Comparison of ENCODE assay signal across 9 mouse cellular contexts in genomic region chr3:87988068-87988467, GRCm38 (mm10). TPM values are rescaled to one million over a fixed set of nuclear protein-coding genes. Genes with fewer than 3 reads are reported as not detected.
DNase-seq lines count a peak whose midpoint lies in the region; ATAC-seq and TF ChIP-seq lines count a peak whose summit lies in the region.
"Had no signal": no experiment of that assay in that cellular context is flagged by ENCODE, and none has a peak within 500 bp of the region (broad histone marks: within the 10 kb centered on the region; RNA-seq: fewer than 3 reads in every experiment).

No protein-coding gene starts in this region.

- H3K27ac ChIP-seq in heart, postnatal 0 days (ENCODE audit: low read depth): no peak overlapping the region
- no peak overlapping the region for H3K27ac ChIP-seq in bone marrow macrophage, adult 2 months (ENCODE audit: insufficient read depth, low read depth, low read length)
- H3K27ac ChIP-seq in hindbrain, embryonic 11.5 days (ENCODE audit: low read depth, low read length): peak overlapping the region; percentile 59; the same call in 1 of the 2 replicates
- H3K27ac ChIP-seq in midbrain, embryonic 12.5 days (replicated peaks): peak overlapping the region; percentile 44

- no peak for DNase-seq in heart, postnatal 0 days (ENCODE audit: low spot score)
- DNase-seq in heart, postnatal 14 days: no peak
- DNase-seq in hindbrain, embryonic 11.5 days (ENCODE audit: low spot score): no peak
- no peak for DNase-seq in adrenal gland, adult 8-10 months
- DNase-seq in left cerebral cortex, adult 18-20 months (ENCODE audit: low spot score in 2 of 2): no peak
- no peak for DNase-seq in ovary, adult 18-20 months (ENCODE audit: low spot score)

- TF ChIP-seq POLR2A in bone marrow macrophage, adult 2 months (IDR thresholded peaks at IDR 0.05; ENCODE audit: borderline replicate concordance, low read depth, low read length): no peak

- H3K4me1 ChIP-seq in heart, postnatal 0 days (ENCODE audit: control insufficient read depth, insufficient read depth): peaks cover 41% of the 10 kb centered on the region
- H3K4me1 ChIP-seq in bone marrow macrophage, adult 2 months (ENCODE audit: control insufficient read depth, insufficient read depth, low read length): peaks cover 38% of the 10 kb centered on the region
- H3K4me1 ChIP-seq in hindbrain, embryonic 11.5 days (replicated peaks; ENCODE audit: control insufficient read depth, insufficient read depth, low read length): peaks cover 22% of the 10 kb centered on the region
- peaks cover 53% of the 10 kb centered on the region for H3K4me1 ChIP-seq in midbrain, embryonic 12.5 days

- H3K4me2 ChIP-seq in heart, postnatal 0 days (ENCODE audit: low read depth, low read length): peak overlapping the region; percentile 58
- H3K4me2 ChIP-seq in hindbrain, embryonic 11.5 days (replicated peaks; ENCODE audit: low read depth, low read length): peak overlapping the region; percentile 74
- peak overlapping the region; percentile 63 for H3K4me2 ChIP-seq in midbrain, embryonic 12.5 days (replicated peaks)

- no peaks in the 10 kb centered on the region for H3K36me3 ChIP-seq in heart, postnatal 0 days (replicated peaks; ENCODE audit: control insufficient read depth, insufficient read depth, low read length)
- no peaks in the 10 kb centered on the region for H3K36me3 ChIP-seq in hindbrain, embryonic 11.5 days (ENCODE audit: control insufficient read depth, insufficient read depth, low read length)
- H3K36me3 ChIP-seq in midbrain, embryonic 12.5 days: no peaks in the 10 kb centered on the region

- no peak for ATAC-seq in heart, postnatal 0 days (ENCODE audit: insufficient read depth, low read depth)
- ATAC-seq in hindbrain, embryonic 11.5 days (ENCODE audit: low FRiP score): no peak
- no peak for ATAC-seq in midbrain, embryonic 12.5 days (ENCODE audit: low FRiP score, low read depth)

- H3K9me3 ChIP-seq in heart, postnatal 0 days (replicated peaks; ENCODE audit: control insufficient read depth, low read length): no peaks in the 10 kb centered on the region
- no peaks in the 10 kb centered on the region for H3K9me3 ChIP-seq in hindbrain, embryonic 11.5 days (ENCODE audit: control insufficient read depth, low read length)
- H3K9me3 ChIP-seq in midbrain, embryonic 12.5 days: no peaks in the 10 kb centered on the region

- no peak overlapping the region for H3K9ac ChIP-seq in heart, postnatal 0 days (replicated peaks; ENCODE audit: low read depth, low read length)
- peak overlapping the region; percentile 57 for H3K9ac ChIP-seq in hindbrain, embryonic 11.5 days (ENCODE audit: low read depth, low read length)
- peak overlapping the region; percentile 53 for H3K9ac ChIP-seq in midbrain, embryonic 12.5 days (replicated peaks)

- peaks cover 47% of the 10 kb centered on the region for H3K27me3 ChIP-seq in heart, postnatal 0 days (ENCODE audit: control insufficient read depth, insufficient read depth, low read length)
- H3K27me3 ChIP-seq in hindbrain, embryonic 11.5 days (ENCODE audit: control insufficient read depth, insufficient read depth, low read length): no peaks in the 10 kb centered on the region; the same call in none of the 2 replicates
- peaks cover 52% of the 10 kb centered on the region for H3K27me3 ChIP-seq in midbrain, embryonic 12.5 days

- intact Hi-C loops in heart, postnatal 14 days (cut with DNase I): no loop called here

- H3K4me3 ChIP-seq in heart, postnatal 0 days (ENCODE audit: low read depth, low read length): peak overlapping the region; percentile 28
- peak overlapping the region; percentile 55 for H3K4me3 ChIP-seq in bone marrow macrophage, adult 2 months (ENCODE audit: insufficient read depth, low read length)
- peak overlapping the region; percentile 31 for H3K4me3 ChIP-seq in hindbrain, embryonic 11.5 days (ENCODE audit: low read depth, low read length)
- H3K4me3 ChIP-seq in midbrain, embryonic 12.5 days: peak overlapping the region; percentile 37

- WGBS in heart, postnatal 0 days: 5% methylated on average over 15 of the region's 15 CpGs
- WGBS in hindbrain, embryonic 11.5 days: 9% methylated on average over 15 of the region's 15 CpGs
- WGBS in midbrain, embryonic 12.5 days: 10% methylated on average over 15 of the region's 15 CpGs

- TF ChIP-seq EP300 in heart, postnatal 0 days (IDR thresholded peaks at IDR 0.05; ENCODE audit: low read depth): no peak

- TF ChIP-seq CTCF in heart, postnatal 0 days (IDR thresholded peaks at IDR 0.05; ENCODE audit: low read depth): no peak
- no peak for TF ChIP-seq CTCF in bone marrow macrophage, adult 2 months (IDR thresholded peaks at IDR 0.05; ENCODE audit: low read depth, low read length)

RNA-seq across cellular contexts. Expression of gene Bcan, which starts 12.0 kb away (rescaled TPM):
- not detected in 2 replicates for total RNA-seq in heart, postnatal 0 days (2014; rRNA removed; ENCODE audit: low replicate concordance)
- polyA plus RNA-seq in heart, postnatal 0 days (2015; fragmentation: Nextera tagmentation; extraction: Ambion mirVana): 0.04 TPM in 1 of 2 replicates, not detected in the other
- under 1 TPM; 0.15 to 0.29 TPM for total RNA-seq in heart, postnatal 14 days (2021)
- polyA plus RNA-seq in bone marrow macrophage, adult 2 months (2012; ENCODE audit: insufficient read depth, insufficient read length, missing spikeins): not detected in 2 replicates
- polyA plus RNA-seq in hindbrain, embryonic 11.5 days (2014; fragmentation: Nextera tagmentation; extraction: Ambion mirVana): 0.21 and 0.82 TPM in 2 replicates
- polyA plus RNA-seq in midbrain, embryonic 12.5 days (2016; fragmentation: Nextera tagmentation; extraction: Ambion mirVana): 0.63 and 1.1 TPM in 2 replicates
- total RNA-seq in adrenal gland, adult 8-10 months (2022): 100 to 1,000 TPM in 2 of 4 experiments, 10 to 100 TPM in 2; 83.1 to 117 (median 106) TPM
- 100 to 1,000 TPM; 221 to 244 TPM for total RNA-seq in left cerebral cortex, adult 18-20 months (2021)
- total RNA-seq: hematopoietic stem cell, adult 5-6 weeks had no signal

RNA-seq across cellular contexts. Expression of gene Nes, which starts 17.2 kb away (rescaled TPM):
- total RNA-seq in heart, postnatal 0 days (2014; rRNA removed; ENCODE audit: low replicate concordance): 17.2 and 35.7 TPM in 2 replicates
- polyA plus RNA-seq in heart, postnatal 0 days (2015; fragmentation: Nextera tagmentation; extraction: Ambion mirVana): 9.1 and 9.9 TPM in 2 replicates
- 10 to 100 TPM; 32.5 to 39.0 TPM for total RNA-seq in heart, postnatal 14 days (2021)
- polyA plus RNA-seq in bone marrow macrophage, adult 2 months (2012; ENCODE audit: insufficient read depth, insufficient read length, missing spikeins): 1.4 and 1.7 TPM in 2 replicates
- polyA plus RNA-seq in hindbrain, embryonic 11.5 days (2014; fragmentation: Nextera tagmentation; extraction: Ambion mirVana): 71.6 and 87.9 TPM in 2 replicates
- polyA plus RNA-seq in midbrain, embryonic 12.5 days (2016; fragmentation: Nextera tagmentation; extraction: Ambion mirVana): 183 and 196 TPM in 2 replicates
- total RNA-seq in adrenal gland, adult 8-10 months (2022): 10 to 100 TPM in 1 of 4 experiments, 1 to 10 TPM in 3; 4.3 to 14.4 (median 6.8) TPM
- 1 to 10 TPM; 4.6 to 9.5 TPM for total RNA-seq in left cerebral cortex, adult 18-20 months (2021)

RNA-seq across cellular contexts. Expression of gene Hapln2, which starts 39.3 kb away (rescaled TPM):
- not detected in 2 replicates for total RNA-seq in heart, postnatal 0 days (2014; rRNA removed; ENCODE audit: low replicate concordance)
- polyA plus RNA-seq in heart, postnatal 0 days (2015; fragmentation: Nextera tagmentation; extraction: Ambion mirVana): 0.10 and 0.15 TPM in 2 replicates
- total RNA-seq in heart, postnatal 14 days (2021): not detected
- not detected in 2 replicates for polyA plus RNA-seq in bone marrow macrophage, adult 2 months (2012; ENCODE audit: insufficient read depth, insufficient read length, missing spikeins)
- polyA plus RNA-seq in hindbrain, embryonic 11.5 days (2014; fragmentation: Nextera tagmentation; extraction: Ambion mirVana): not detected in 2 replicates
- polyA plus RNA-seq in midbrain, embryonic 12.5 days (2016; fragmentation: Nextera tagmentation; extraction: Ambion mirVana): 0.13 and 0.43 TPM in 2 replicates
- not detected for total RNA-seq in adrenal gland, adult 8-10 months (2022)
- total RNA-seq in left cerebral cortex, adult 18-20 months (2021): 10 to 100 TPM; 22.6 to 24.1 TPM
- total RNA-seq: hematopoietic stem cell, adult 5-6 weeks had no signal

RNA-seq across cellular contexts. Expression of gene Crabp2, which starts 39.6 kb away (rescaled TPM):
- 0.53 TPM in 1 of 2 replicates, not detected in the other for total RNA-seq in heart, postnatal 0 days (2014; rRNA removed; ENCODE audit: low replicate concordance)
- polyA plus RNA-seq in heart, postnatal 0 days (2015; fragmentation: Nextera tagmentation; extraction: Ambion mirVana): 0.37 and 0.62 TPM in 2 replicates
- total RNA-seq in heart, postnatal 14 days (2021): under 1 TPM; 0.31 to 0.56 TPM
- not detected in 2 replicates for polyA plus RNA-seq in bone marrow macrophage, adult 2 months (2012; ENCODE audit: insufficient read depth, insufficient read length, missing spikeins)
- 738 and 794 TPM in 2 replicates for polyA plus RNA-seq in hindbrain, embryonic 11.5 days (2014; fragmentation: Nextera tagmentation; extraction: Ambion mirVana)
- polyA plus RNA-seq in midbrain, embryonic 12.5 days (2016; fragmentation: Nextera tagmentation; extraction: Ambion mirVana): 291 and 335 TPM in 2 replicates
- 1 to 10 TPM in 1 of 4 experiments, under 1 TPM in 2, not detected in 1; 0.31 to 1.0 (median 0.35) TPM for total RNA-seq in adrenal gland, adult 8-10 months (2022)
- total RNA-seq in left cerebral cortex, adult 18-20 months (2021): 1 to 10 TPM; 7.9 to 8.4 TPM
- total RNA-seq: hematopoietic stem cell, adult 5-6 weeks had no signal

RNA-seq across cellular contexts. Expression of gene Gpatch4, which starts 54.8 kb away (rescaled TPM):
- 1.2 and 3.4 TPM in 2 replicates for total RNA-seq in heart, postnatal 0 days (2014; rRNA removed; ENCODE audit: low replicate concordance)
- 10.9 and 11.6 TPM in 2 replicates for polyA plus RNA-seq in heart, postnatal 0 days (2015; fragmentation: Nextera tagmentation; extraction: Ambion mirVana)
- 1 to 10 TPM; 6.6 to 9.0 TPM for total RNA-seq in heart, postnatal 14 days (2021)
- 7.9 and 8.4 TPM in 2 replicates for polyA plus RNA-seq in bone marrow macrophage, adult 2 months (2012; ENCODE audit: insufficient read depth, insufficient read length, missing spikeins)
- polyA plus RNA-seq in hindbrain, embryonic 11.5 days (2014; fragmentation: Nextera tagmentation; extraction: Ambion mirVana): 34.4 and 37.4 TPM in 2 replicates
- polyA plus RNA-seq in midbrain, embryonic 12.5 days (2016; fragmentation: Nextera tagmentation; extraction: Ambion mirVana): 26.5 and 27.1 TPM in 2 replicates
- 10 to 100 TPM; 12.9 to 16.6 (median 14.9) TPM for total RNA-seq in adrenal gland, adult 8-10 months (2022)
- total RNA-seq in left cerebral cortex, adult 18-20 months (2021): 10 to 100 TPM; 14.8 to 19.5 TPM

Comparison
In these comparisons a context has a peak if more than half of its experiments do, and no peak if none do; other contexts are left out.
1. H3K27ac ChIP-seq: peak in hindbrain, embryonic 11.5 days (single experiment) and midbrain, embryonic 12.5 days (single experiment); none in heart, postnatal 0 days (single experiment) and bone marrow macrophage, adult 2 months (single experiment).
2. RNA of gene Bcan, which starts 12.0 kb away (total RNA-seq): 221 to 244 TPM in left cerebral cortex, adult 18-20 months and 83.1 to 117 TPM in adrenal gland, adult 8-10 months; 0.15 to 0.29 TPM in heart, postnatal 14 days and not detected in heart, postnatal 0 days; every median in the first group is over 10 times any median in the second.
3. RNA of gene Hapln2, which starts 39.3 kb away (total RNA-seq): 22.6 to 24.1 TPM in left cerebral cortex, adult 18-20 months; not detected in adrenal gland, adult 8-10 months, not detected in heart, postnatal 0 days and not detected in heart, postnatal 14 days; every median in the first group is over 10 times any median in the second.
4. Peak in every context shown above with its lines, with median percentiles within 50 percentile points of each other: H3K4me2 ChIP-seq and H3K4me3 ChIP-seq.